Mouse (Mus musculus): Measurements from ENCODE around the gene Sytl3.

Gene Sytl3

DNA sequence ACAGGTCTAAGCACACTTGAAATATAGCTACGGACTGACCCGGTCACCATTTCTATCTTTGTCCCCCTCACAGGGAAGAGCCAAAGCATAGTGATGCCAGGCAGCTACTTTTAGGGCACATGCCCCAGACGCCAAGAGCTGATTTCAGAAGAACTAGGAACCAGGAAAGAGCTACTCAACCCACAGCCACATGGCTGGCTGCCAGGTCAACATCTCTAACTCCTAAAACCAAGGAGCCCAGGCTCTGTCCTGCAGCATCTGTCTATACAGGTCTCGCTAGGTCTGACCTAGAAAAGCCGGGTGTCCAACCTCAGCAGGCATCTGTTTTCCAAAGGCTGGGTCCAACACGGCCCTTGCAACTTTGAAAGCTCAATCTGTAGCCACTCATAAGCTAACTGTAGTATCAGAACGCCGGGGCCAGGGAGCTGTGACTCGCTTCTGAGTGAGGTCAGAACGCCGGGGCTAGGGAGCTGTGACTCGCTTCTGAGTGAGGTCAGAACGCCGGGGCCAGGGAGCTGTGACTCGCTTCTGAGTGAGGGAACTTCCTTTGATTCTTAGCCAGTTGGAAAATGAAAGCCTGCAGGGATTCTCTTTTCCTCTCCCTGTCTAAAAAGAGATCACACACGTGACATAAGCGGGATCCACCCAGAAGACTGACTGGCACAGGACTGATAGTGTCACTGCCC lies 90.0 kb downstream of the Sytl3 start:
- peak in 1 of 2 experiments; percentile 68 for DNase-seq (ENCODE audit: low read depth in 1 of 2, low spot score in 2 of 2)

DNA sequence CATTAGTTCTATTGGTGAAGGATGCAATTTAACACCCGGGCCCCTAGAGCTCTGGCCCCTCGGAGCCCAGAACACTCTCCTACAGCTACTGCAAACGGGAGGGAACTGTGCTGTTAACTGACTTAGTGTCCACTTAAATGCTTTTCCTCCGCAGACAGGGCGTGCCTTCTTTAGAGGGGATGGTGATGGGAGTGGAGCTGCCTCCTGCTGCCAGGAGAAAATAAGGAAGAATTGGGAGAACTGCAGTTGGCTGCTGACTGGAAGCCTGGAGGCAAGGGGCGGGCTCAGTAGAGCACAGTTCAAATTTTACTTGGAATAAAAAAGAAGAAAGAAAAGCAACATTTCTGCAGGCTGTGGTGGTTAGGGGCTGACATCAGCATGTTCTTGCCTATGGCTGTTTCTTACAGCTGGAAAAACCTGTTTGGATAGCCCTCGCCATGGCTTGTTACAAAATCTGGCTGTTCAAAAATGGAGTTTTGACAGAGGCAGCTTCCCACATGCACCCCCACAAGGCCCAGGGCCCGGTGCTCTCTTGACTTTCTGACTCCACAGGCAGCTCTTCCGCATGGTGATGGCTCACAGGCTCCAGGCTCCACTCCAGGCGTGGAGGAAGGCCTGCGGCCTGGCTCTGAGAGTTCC lies 92.4 kb downstream of the Sytl3 start:
- no peak for DNase-seq (ENCODE audit: low read depth in 1 of 2, low spot score in 2 of 2)

DNA sequence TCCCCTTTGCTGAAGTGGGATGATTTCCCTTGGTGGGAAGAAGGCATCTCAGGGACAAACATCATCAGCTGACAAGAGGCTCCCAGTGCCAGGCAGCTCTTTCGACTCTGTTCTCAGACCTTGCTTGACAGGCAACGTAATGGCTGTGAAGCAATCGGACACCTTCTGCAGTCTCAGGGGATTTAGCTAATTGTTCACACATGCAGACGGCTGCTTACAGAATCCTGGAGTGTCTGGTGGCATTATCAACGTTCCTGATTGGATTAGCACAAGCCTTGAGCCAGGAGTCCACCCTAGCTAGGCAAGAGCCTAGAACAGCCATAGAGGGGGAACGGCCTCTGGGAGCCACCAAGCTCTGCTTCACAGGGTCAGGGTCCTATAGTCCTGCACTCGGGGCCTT lies 93.5 kb downstream of the Sytl3 start:
- no peak for DNase-seq (ENCODE audit: low read depth in 1 of 2, low spot score in 2 of 2)

DNA sequence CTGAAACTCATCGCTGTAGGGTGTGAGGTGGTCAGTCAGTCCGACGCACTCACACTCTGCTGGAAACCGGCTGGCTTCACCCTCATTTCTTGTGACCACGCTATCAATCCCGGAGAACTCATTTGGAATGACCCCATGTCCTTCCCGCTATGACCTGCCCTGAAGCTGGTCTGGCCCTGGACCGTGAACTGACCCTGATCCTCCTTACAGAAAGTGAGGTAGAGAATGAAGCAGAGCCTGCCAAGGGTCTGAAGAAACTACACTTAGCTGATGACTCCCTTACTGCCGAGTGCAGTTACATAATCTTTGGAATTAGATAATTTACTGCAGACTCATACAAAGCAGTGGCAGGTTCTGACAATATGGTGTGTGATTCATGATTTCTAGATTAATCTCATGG lies 96.3 kb downstream of the Sytl3 start:
- DNase-seq (ENCODE audit: low read depth in 1 of 2, low spot score in 2 of 2), result no peak

DNA sequence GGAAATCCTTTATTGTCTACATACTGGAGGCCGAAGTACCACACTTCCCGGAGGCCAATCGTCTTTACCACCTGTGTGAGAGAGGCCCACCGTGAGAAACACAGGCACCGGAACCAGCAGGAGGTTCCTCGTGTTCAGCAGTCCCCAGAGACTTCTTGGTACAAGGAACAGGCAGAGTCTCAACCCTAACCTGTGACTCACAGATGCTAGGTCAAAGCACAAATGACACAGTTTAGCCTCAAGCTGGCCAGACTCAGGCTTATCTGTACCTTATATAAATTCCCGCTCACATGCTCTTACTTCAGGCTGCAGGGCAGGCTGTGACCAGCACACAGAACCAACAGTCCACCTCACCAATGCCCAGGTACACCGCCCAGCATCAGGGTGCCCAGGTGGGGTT lies 97.0 kb downstream of the Sytl3 start:
- DNase-seq (ENCODE audit: low read depth in 1 of 2, low spot score in 2 of 2), result no peak

DNA sequence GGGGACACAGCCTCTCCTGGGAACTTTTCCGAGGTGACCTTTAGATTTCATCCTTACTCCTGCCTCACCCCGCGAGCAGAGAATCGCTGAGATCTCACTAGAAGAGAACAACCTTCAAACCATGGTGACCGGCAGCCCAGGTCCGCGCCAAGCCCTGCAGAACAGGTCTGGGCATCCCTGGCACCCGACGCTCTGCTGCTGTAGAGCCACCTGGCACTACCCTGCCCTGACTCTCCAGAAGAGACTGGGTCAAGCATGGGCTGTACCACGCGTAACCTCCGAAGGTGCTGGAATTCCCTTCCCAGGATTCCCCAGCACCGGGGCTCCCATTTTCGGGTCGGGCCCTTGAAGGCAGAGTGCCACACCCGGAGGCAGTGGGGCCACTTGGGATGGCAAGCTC lies 99.0 kb downstream of the Sytl3 start:
- DNase-seq (ENCODE audit: low read depth in 1 of 2, low spot score in 2 of 2), result no peak

DNA sequence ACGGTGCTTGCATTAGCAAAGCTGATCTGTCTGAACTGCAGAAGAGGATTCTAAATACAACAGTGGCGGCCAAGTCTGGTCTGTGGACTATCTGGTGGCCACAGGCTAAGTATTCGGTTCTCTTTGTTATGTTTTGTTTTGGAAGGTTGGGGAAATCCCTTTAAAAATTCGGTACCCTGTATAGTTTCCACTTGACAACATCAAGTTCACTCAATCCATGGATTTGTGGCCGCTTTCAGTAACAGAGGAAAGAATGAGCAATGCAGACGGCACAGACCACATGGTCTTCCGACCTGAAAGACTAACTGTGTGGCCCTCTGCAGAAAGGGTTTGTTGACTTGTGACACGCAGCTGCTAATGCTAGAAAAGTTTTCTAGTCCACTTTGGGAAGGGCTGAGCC lies 100.0 kb downstream of the Sytl3 start:
- DNase-seq (ENCODE audit: low read depth in 1 of 2, low spot score in 2 of 2), result no peak

DNA sequence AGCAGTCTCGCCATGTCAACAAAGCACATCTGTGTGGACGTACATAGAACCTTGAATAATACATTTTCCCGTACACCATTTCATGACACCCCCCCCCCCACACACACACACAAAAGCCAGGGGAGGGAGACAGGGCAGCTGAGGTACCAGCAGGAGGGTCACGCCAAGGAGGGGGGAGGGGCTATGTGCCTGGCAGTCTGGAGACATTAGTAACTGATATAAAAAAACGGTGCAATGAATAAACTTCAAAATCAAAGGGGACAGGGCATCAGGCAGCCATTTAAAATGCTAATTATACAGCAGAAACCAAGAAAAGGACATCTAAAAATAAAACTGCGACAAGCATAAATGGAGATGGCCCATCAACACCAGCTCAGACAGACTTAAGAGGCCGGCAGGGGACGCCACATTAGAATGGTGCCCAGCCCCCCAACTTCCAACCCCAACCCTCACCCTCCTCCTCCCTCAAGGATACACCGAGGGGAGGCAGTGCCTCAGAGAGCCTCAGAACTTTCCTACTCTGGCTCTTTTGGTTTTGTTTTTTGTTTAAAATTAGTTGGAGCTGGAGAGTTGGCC lies 100.9 kb downstream of the Sytl3 start:
- no peak for DNase-seq (ENCODE audit: low read depth in 1 of 2, low spot score in 2 of 2)

DNA sequence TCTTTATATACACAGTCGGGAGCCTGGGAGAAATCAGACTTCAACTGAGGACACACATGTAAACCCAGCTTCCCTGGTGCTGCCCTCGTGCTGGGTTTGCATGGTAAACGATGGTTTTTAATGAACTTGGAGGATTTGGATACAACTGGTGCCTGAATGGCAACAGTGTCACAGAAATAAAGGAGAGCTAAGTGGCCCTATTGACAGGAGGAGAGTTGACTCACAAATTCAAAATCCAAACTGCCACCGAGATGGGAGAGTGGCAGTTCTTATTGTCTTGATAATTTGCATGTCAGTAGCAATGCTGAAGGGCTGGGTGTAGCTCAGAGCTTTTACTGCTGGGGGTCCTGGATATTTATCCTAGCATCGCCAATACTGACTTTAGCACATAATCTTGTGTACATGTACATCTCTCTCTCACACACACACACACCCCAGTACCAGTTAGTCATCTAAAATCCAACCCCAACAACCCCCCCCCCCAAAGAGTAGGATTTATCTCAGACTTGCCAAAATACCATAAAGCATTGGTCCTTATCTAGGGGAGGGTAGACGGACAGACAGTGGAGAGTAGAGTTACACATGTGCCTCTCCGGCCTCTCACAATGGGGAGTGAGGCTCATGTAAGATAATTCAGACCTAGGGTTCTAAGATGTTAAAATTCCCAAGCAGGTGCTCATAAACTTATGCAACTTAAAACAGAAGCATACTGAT lies 104.8 kb downstream of the Sytl3 start:
- no peak for DNase-seq (ENCODE audit: low read depth in 1 of 2, low spot score in 2 of 2)

DNA sequence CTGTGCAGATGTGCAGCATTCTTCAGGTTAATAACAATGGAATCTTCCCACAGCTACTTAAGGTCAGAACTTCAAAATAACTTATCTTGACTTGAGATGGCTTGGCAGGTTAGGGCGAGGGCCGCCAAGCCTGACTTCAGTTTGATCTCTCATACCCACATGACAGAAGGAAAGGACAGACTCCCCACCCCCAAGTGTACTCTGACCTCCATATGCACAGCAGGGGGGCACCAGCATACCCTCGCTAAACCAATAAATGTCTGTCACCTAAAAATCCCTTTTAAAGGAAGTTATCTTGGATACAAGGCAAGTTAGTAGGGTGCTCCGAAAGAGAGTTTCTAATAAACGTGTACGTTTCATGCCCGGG lies 105.3 kb downstream of the Sytl3 start:
- no peak for DNase-seq (ENCODE audit: low read depth in 1 of 2, low spot score in 2 of 2)

DNA sequence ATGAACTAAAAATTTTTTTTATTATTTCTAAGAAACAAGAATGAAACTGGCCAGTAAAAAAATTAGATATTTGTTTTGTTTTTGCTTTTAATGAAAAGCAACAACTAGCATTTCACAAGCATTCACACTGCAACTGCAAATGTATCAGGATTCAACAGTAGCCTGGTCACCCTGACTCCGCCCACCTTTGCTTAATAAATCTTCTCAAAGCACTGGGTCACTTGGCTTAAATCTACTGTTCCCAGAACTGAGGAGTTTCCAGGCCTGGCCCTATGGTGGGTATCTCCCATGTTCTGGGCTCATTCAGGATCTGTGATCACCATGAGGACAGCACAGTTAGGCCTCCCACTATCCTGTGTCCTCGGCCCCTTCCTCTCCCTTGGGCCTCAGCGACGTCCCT lies 105.8 kb downstream of the Sytl3 start:
- DNase-seq (ENCODE audit: low read depth in 1 of 2, low spot score in 2 of 2), result no peak

DNA sequence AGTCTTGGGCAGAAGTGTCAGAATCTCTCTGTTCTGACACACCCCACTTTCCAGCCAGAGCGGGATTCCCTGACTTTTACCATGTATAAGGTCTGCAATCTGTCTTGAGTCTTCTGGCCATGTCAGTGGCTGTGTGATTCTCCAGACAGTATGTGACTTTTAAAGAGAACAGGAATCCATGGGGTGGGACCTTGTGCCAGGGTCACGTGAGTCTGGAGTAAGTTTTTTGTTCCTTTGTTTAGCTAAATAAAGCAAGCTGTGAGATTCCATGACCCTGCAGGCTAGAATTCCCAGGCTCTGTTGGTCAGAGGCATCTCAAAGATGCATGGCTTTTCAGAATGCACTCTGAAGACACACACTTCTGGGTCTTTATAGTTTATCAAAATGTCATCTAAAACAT lies 107.0 kb downstream of the Sytl3 start:
- DNase-seq (ENCODE audit: low read depth in 1 of 2, low spot score in 2 of 2), result no peak

DNA sequence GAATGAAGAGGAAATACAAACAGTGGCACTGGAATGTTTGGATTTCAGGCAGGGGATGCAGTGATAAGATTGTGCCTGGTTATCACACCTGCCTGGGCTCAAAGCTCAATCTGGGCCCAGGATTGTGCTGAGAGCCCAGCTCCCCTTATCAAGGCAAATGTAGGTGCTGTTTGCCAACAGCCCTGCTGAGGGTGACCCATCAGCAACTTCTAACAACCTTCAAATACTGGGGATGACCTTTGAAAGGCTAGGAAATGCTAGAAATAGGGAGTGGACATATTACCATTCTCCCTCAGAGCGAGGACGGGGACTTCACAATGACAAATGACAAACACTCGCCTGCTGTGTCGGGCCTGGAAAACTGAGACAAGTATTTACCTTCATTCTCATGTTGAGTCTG lies 107.9 kb downstream of the Sytl3 start:
- no peak for DNase-seq (ENCODE audit: low read depth in 1 of 2, low spot score in 2 of 2)

DNA sequence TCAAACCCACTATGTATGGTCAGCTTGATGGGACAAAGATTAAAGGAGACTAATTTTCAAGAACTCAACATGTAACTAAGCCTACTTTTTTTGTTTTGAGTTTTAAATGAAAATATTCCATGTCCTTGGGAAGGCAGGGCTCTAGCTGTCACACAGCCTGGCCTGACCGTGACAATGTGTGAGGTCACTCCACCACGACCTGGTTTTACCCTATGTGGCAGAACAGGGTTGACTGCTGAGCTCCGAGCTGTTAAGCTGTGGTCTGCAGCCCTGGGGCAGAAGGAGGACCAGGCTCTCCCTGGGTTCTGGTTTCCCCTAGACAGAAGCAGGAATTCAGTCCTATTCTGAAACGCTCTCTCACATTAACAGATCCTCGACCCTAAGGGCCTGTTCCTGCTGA lies 108.9 kb downstream of the Sytl3 start:
- DNase-seq (ENCODE audit: low read depth in 1 of 2, low spot score in 2 of 2), result no peak

DNA sequence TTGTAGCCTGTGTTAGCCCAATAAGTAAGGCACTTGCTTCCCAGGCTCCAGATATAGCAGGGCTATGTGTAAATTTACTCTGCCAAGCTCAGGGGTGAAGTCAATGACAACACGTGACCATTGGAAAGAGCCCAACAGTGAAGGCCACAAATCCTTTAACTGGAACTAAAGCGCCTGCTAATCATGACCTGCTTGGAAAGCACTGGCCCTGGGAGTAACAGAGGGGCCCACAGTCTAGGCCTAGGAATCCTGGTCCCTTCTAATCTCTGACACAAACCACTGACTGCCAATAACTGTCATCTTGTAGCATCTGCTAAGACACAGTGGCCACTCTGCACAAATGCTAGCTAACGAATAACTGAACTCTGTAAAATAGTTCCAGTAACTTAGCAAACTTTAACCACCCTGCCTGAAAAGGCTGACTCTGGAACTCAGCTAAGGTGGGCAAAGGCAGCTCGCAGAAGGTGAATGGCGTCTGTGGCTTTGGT lies 109.5 kb downstream of the Sytl3 start:
- no peak for DNase-seq (ENCODE audit: low read depth in 1 of 2, low spot score in 2 of 2)

DNA sequence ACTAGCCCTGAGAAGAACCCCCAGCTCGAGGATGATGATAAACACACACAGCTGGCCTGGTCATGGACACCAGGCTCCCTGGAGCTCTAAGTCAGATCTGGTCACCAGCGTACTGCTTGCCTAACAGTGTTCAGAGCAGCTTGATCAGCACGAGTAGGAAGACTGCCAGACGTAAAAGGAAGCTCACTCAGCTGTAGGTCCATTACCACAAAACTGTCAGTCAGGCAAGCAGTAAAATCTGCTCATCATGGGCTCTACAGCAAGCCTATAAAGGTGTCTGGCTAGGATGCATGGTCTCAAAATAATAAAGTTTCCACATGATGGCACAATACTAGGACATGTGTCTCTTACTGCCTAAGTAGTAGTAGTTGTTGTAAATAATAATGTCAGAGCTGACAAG lies 110.7 kb downstream of the Sytl3 start:
- no peak for DNase-seq (ENCODE audit: low read depth in 1 of 2, low spot score in 2 of 2)

DNA sequence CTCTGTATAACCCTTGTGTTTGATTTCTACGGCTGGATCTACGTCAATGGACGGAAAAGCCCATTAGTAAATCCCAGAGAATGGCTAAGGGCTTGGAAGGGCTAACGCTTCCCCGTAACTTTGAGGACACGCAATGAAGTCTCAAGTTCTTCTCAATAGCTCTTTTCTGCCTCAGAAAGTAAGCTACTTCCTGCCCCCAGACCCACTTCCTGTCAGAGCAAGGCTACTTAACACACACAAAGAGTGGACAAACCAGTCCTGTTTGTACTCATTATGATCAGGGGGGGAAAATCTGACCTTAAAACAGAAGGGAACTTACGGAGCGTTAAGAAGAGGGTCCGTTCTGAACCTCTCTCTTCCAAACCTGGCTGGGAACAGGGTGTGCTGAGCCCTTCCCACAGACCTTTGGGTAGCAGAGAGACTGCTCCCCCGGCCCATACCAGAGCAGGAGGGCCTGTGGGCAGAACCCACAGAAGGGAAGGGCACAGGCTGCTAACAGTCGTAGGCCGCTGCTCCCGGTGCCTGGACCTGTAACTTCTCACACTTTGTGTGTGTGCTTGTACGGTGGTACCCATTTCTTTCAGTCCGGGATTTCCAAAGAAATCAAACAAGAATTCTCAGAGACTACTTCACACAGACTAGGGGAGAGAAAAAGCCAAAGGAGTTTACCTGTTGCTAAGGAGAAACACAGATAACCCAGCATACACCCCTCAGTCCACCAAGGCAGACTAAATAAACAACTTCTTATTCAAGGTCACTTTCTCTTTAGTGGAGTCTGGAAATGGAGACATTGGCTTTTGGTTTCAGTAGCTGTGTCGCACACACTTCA lies 113.0 kb downstream of the Sytl3 start:
- no peak for DNase-seq (ENCODE audit: low read depth in 1 of 2, low spot score in 2 of 2)

DNA sequence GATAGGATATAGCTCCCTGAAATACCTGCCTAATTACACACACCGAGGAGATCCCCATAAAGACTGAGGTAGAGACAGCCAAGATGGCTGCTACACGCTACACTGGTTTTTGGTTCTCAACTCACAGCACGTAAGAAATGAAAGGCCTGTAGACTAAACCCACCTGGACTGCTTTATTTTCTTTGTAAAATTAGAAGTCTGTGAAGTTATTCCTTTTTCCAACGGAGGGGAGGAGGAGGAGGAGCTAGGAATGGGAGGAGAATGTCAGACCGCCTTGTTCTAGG lies 113.5 kb downstream of the Sytl3 start:
- no peak for DNase-seq (ENCODE audit: low read depth in 1 of 2, low spot score in 2 of 2)

DNA sequence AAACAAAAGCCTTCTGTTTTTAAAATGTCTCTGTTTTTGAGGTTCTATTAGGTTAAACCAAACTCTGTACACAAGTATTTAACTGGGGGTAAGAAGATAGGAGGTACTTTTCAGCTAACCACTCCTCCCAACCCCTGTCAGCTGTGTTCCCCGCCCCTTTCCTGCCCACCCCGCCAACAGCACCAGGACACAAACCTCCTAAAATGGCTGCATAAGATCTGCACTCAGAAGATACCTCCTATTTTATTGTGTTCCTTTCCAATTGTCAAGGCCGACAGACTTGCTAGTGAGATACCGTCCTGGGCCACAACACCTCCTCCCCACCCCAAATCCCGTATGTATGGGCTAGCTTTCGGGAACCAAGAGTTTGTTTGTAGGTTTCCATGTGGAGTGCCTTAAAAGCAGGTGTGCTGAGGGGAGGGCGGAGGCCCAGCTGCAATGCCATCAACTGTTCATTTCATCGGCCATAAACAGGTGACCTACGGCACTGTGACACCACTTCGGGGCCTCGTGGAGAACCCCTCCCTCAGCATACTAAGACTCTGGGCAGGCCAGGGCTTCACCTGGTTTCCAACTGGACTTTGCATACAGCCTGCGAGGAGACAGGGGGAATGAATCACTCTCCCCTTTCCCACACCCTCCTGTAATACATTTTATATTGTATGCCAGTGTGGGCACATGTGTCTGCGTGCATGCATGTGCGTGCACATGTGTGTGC lies 114.5 kb downstream of the Sytl3 start:
- DNase-seq (ENCODE audit: low read depth in 1 of 2, low spot score in 2 of 2), result no peak

DNA sequence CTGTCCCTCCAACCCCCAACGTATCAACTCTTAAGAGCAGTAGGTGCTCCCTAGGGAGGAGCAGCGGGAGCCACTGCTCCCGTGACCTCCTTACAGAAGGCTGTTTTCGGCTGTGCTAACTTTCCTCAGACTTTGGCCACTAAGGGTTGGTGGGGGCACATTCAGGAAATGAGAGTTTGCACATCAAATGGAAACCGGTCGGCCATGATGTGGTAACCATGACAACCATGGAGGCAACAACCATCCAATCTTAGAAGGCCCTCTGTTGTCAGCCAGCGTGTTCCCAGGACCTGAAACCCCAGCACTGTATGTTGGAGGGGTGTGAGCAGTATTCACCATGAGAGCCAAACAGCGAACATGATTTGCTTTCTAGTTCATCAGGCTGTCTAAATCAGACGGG lies 116.3 kb downstream of the Sytl3 start:
- DNase-seq (ENCODE audit: low read depth in 1 of 2, low spot score in 2 of 2), result no peak

DNA sequence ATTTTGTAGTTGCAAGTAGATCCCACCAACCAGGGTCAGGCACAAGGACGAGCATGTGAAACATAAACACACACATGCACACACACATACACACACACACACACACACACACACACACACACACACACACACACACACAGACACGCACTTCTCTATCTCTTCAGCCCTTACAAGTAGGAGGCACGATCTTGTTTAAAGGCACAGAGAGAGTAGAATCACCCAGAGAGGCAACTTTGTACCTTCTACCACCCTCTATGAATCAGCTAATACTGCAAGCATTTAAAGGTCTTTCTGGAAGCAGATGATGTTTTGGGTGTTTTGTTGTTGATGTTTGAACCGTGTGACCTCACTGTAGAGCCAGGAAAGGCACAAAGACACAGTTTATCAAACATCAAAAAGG lies 116.8 kb downstream of the Sytl3 start:
- no peak for DNase-seq (ENCODE audit: low read depth in 1 of 2, low spot score in 2 of 2)

Measured in monocyte, adult 2 months (primary cell).